Mouse (Mus musculus): ENCODE measurements around the gene Rack1.
A peak's percentile ranks its signal among the peaks of the same experiment; 100 is the strongest.
"Not testable (repeated sequence)": the region's sequence is repeated elsewhere in the genome, so short reads cannot be mapped to it uniquely, and the experiment has no call there.

Rack1 gene

DNA sequence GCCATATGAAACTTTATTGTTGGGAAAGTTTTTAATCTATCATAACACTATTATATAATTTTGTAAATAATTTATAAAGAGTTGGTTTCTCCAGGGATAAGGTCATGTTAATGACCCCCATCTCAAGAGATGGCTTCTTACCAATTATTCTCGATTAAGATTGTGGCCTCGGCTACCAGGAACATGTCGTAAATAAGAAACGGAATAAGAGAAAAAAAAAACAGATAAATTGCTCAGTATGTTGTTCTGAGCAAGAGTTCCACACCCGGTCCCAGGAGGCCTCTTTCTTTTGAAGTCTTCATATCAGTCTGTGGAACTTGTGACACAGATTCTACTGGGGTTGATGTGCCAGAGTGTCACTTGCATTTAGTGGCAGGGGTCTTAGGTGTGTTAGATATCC, 41.1 kb downstream of the Rack1 start:
- no peak for DNase-seq (ENCODE audit: low spot score)

DNA sequence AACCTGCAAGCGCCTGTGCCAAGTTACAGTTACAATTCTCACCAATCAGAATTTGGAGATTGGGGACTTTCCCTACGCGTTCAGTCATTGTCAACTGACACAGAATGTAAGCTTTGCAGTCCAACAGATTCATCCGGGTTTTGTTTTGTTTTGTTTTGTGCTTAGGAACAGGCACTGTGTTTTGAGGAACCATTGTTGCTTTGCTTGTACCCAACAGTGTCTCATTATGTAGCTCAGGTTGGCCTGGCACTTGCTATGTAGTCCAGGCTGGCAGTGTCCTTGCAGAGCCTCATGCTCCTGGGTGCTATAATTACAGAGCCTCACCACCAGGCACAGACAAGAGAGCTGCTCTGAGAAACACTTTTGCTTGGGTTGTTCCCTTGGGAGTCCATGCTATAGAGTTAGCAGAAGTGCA, 42.3 kb downstream of the Rack1 start:
- no peak for DNase-seq (ENCODE audit: low spot score)

DNA sequence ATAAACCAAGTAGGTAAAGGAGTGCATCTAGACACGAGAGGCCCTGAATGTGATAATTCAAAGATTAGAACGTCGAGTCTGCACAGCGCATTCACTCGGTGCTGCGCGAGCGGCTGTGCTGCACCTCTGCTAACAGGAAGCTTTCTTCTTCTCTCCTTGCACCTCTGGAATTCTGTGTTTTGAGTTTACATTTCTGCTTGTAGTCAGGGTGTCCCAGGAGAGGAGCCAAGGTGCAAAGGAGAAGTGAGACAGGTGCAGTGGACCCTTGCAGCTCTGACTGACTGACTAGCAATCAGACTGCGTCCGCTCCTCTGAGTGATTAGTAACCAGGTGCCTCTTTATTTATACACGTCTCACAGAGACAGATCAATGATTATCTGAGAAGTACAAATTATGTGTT, 43.1 kb downstream of the Rack1 start:
- DNase-seq (ENCODE audit: low spot score): no peak

DNA sequence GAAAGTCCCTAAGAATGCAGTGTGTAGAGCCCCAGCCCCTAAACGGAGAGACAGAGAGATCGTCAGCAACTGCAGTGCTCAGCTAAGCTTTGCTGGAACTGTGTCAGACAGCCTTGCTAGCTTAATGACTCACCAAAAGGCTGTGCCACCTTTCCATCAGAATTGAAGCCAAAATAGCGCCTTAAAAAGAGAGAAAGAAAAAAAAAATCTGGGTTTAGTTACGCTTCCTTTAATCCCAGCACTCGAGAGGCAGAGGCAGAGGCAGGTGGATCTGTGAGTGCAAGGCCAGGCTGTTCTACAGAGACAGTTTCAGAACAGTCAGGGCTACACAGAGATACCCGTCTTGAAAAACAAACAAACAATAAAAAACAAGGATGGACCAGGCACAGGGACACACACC, 44.2 kb downstream of the Rack1 start:
- DNase-seq (ENCODE audit: low spot score): no peak

- no peak for DNase-seq (ENCODE audit: low spot score)
Observed at GRCm38 (mm10) chr11:48845244-48845815, 45.2 kb downstream of the Rack1 start.

GRCm38 (mm10) chr11:48846362-48846761, 46.2 kb downstream of the Rack1 start:
- DNase-seq (ENCODE audit: low spot score): not testable (repeated sequence)

- DNase-seq (ENCODE audit: low spot score): no peak
Observed at GRCm38 (mm10) chr11:48846881-48847280, 46.7 kb downstream of the Rack1 start.

GRCm38 (mm10) chr11:48850240-48850639, 50.1 kb downstream of the Rack1 start:
- DNase-seq (ENCODE audit: low spot score): no peak

- no peak for DNase-seq (ENCODE audit: low spot score)
Observed at GRCm38 (mm10) chr11:48851270-48851995, 51.3 kb downstream of the Rack1 start.

- no peak for DNase-seq (ENCODE audit: low spot score)
Observed at GRCm38 (mm10) chr11:48852190-48852589, 52.1 kb downstream of the Rack1 start.

DNA sequence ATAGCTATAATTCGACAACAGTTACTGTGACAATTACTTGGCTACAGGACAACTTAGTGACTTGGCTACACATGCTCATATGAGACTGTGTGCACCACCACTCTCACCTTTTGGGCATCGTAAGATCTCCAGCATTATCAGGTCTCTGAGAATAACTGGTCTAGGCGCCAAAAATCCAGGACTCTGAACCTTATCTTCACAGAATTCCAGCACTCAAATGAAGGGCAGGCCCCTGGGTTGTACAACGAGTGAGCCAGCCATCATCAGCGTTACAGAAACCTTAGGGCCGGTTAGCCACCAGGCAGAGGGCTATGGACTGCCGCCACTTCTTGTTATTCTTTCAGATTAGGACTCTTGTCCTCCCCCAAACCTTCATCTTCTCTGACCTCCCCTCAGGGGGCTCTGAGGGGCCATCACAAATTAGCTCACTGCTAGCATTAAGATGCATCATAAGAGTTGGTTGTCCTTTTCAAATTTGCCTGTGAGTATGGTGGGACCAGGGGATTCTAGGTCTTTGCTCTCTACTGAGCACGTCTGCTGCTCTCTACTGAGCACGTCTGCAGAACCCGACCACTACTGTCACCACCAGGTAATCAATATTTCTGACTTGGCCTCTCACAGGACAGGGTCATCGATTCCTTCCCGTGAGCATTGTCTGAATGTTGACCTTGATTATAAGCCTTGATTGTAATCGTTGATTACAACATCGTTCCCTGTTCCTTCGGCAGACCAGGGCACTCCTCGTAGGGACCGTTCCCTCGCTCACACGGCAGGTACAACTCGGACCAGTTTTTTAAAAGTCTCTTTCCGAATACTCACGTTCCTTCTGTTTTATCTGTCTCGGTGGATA, 52.7 kb downstream of the Rack1 start:
- no peak for DNase-seq (ENCODE audit: low spot score)

- DNase-seq (ENCODE audit: low spot score): peak; percentile 85
Observed at GRCm38 (mm10) chr11:48853474-48854180, 53.5 kb downstream of the Rack1 start.

All from adipocyte (in vitro differentiated cells).